Mouse (Mus musculus): ENCODE data around the gene Islr. TPM values are rescaled to one million over a fixed set of nuclear protein-coding genes. Genes with fewer than 3 reads are reported as not detected.

The Islr gene
- total RNA-seq, 2 experiments from 2014 or later, result 58.1 to 77.5 TPM

- no peak for DNase-seq
- intact Hi-C loops (cut with DNase I; ENCODE audit: low total_unique reads), result no loop called here
Measured at GRCm38 (mm10) chr9:58160315-58160714, 43.8 kb downstream of the Islr start.

DNA sequence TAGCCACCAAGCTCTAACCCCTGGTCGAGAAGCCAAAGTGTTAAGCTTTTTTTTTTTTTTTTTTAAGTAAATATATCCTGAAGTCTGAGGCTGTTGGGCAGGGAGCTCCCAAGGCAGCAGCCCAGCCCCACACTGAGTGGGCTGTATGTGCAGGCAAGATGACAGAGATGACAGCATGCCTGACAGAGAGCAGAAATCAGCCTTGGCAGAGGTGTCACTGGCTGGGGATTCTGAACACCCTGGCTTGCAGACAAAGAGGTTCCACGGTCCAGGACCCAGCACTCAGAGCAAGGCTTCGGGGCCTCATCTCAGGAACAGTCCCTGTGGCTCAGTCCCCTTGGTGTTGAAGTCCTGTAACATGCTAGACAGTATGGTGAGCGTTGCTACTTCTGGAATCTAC lies 44.3 kb downstream of the Islr start:
- DNase-seq, result peak; percentile 43
- intact Hi-C loops (cut with DNase I; ENCODE audit: low total_unique reads), result no loop called here

GRCm38 (mm10) chr9:58158541-58159311 lies 45.4 kb downstream of the Islr start:
- intact Hi-C loops (cut with DNase I; ENCODE audit: low total_unique reads), result no loop called here
- DNase-seq, result peak; percentile 72

GRCm38 (mm10) chr9:58157838-58158237 lies 46.3 kb downstream of the Islr start:
- intact Hi-C loops (cut with DNase I; ENCODE audit: low total_unique reads), result no loop called here
- no peak for DNase-seq

- intact Hi-C loops (cut with DNase I; ENCODE audit: low total_unique reads), result no loop called here
- no peak for DNase-seq
Measured at GRCm38 (mm10) chr9:58156819-58157560, 47.1 kb downstream of the Islr start.

- DNase-seq, result peak; percentile 77
- intact Hi-C loops (cut with DNase I; ENCODE audit: low total_unique reads), result no loop called here
Measured at GRCm38 (mm10) chr9:58155366-58155765, 48.7 kb downstream of the Islr start.

DNA sequence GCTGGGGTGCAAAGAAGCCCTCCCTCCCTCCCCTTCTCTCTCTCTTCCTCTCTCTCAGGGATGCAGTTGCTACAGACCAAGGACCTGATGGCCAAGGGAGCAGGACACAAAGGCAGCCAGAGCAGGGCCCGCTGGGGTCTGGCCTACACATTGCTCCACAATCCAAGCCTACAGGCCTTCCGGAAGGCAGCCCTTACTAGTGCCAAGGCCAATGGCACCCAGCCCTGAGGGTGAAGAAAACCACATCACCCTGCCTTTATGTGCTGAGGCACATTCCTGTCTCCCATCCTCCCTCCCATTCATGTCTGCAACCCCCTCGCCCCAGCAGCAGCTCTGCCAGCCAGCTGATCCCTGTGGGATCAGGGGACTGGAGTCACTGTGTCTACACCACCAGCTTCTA lies 51.0 kb downstream of the Islr start:
- DNase-seq, result no peak
- intact Hi-C loops (cut with DNase I; ENCODE audit: low total_unique reads), result no loop called here

DNA sequence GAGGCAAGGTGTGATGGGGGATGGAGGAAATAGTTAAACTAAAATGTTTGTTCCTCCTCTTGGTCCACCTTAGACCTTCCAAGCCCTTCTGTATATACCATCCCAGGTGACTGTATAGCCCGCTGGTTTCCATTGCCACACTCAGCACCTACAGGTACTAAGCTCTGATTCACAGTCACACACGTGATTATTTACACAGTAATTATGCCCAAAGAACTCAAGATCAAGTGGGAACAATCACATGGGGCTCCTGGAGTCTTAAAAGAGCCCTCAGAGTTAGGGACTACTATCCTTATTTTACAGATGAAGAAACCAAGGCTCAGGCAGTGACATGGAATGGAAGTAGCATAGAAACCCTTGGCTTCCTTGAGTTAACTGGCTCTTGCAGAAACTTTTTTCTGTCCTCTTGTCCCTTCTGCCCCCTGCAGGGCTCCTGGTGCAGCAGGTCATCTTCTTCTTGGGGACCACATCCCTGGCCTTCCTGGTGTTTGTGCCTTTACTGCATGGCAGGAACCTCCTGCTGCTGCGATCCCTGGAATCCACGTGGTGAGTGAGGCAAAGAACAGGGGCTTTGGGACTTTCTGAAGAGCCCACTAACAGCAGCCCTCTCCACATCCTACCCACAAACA lies 53.3 kb downstream of the Islr start:
- intact Hi-C loops (cut with DNase I; ENCODE audit: low total_unique reads), result no loop called here
- DNase-seq, result no peak

GRCm38 (mm10) chr9:58148806-58149205 lies 55.3 kb downstream of the Islr start:
- no peak for DNase-seq
- intact Hi-C loops (cut with DNase I; ENCODE audit: low total_unique reads), result no loop called here

DNA sequence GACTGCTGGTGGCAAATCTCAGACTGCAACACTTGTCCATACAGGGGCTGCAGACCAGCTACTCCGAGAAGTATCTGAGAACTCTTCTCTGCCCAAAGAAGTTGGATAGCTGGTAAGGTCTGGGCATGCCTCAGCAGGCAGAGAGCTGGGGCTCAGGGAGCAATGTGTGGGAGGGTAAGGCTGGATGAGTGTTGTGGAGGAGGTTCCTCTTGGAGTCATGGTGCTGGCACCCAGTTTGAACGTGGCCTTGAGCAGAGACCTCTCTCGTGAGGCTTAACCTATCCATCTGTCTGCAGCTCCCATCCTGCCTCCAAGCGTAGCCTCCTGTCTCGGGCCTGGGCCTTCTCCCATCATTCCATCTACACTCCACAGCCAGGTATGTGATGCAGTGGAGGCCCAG lies 58.7 kb downstream of the Islr start:
- DNase-seq, result no peak
- intact Hi-C loops (cut with DNase I; ENCODE audit: low total_unique reads), result no loop called here

- intact Hi-C loops (cut with DNase I; ENCODE audit: low total_unique reads), result no loop called here
- no peak for DNase-seq
Measured at GRCm38 (mm10) chr9:58144664-58145063, 59.4 kb downstream of the Islr start.

- intact Hi-C loops (cut with DNase I; ENCODE audit: low total_unique reads), result no loop called here
- peak; percentile 49 for DNase-seq
Measured at GRCm38 (mm10) chr9:58143419-58143818, 60.7 kb downstream of the Islr start.

GRCm38 (mm10) chr9:58139947-58140346 lies 64.2 kb downstream of the Islr start:
- DNase-seq, result no peak
- intact Hi-C loops (cut with DNase I; ENCODE audit: low total_unique reads), result no loop called here

DNA sequence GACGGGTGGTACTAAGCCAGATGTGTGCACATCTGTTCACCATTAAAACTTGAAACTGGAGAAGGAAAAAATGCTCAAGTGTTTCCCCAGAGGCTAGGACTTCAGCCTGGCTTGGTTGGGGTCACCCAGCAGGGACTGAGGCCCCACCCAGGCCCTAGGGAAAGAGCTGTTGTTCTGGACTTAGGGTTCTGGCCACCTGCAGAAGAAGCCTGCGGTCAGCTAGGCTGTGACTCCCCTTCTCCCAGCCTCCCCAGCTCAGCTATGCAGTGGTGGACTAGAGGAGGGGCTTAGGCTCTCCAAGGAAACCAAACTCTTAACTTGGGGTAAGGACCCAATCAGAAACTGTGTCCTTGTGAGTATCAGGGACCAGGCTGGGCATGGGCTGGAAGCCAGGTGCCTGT lies 68.2 kb downstream of the Islr start:
- no peak for DNase-seq
- intact Hi-C loops (cut with DNase I; ENCODE audit: low total_unique reads), result no loop called here

DNA sequence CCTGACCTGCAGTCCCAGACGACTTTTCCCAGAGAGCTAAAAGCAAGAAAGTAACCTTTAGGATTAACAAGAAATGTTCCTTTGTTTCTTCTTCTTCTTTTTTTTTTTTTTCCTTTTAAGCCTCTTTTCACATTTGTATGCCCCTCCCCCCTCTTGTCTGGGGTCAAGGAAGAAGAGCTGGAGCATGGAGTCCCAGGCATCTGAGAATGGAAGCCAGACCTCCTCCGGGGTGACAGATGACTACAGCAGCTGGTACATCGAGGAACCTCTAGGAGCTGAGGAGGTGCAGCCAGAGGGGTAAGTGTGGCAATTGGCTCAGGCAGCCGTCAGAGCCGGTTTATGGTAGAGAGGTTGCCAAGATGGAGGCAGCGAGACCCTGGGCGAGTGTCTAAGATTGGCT lies 69.2 kb downstream of the Islr start:
- DNase-seq, result no peak
- intact Hi-C loops (cut with DNase I; ENCODE audit: low total_unique reads), result no loop called here

DNA sequence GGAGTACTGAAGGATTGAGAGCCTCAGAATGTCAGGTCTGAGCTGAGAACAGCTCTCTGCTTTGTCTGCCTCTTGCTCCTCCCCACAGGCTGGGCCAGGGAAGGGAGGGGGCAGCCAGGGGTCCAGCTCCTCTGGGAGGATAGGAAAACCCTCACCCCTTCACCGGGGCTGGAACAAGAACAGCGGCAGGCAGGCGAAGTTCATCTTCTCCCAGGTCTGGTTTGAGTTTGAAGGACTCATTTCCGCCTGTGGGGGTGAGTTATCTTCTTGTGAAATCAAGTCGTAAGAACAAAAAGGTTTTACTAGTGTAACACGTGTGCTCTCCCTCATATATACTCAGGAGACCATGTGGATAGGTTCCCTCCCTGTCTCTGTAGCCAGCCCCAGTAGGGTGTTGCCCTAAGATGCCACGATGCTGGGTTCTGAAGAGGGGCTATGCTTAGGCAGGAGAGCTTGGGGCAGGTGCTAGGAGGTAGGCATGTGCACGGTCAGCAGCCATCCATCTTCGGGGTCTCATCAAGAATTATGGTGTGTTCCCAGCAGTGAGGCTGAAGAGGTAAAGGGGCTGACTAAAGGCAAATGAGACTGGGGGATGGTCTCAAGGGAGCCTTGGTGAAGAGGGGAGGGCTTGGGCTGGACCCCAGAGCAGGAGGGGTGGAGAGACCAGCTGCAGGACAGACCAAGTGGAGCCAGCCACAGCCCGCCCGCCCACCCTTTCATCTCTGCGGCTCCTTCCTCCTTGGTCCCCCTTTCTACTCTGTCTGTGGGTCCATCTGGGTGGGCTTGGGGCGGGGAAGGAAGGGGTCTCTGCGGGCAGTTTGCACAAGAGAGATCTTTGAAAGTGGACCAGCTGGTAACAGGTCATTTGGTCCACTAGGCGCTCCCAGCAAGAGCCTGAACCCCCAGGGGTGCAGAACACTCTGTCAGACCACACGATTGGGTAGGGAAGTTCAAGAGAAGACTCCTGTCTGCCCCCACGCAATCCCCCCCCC lies 69.9 kb downstream of the Islr start:
- no peak for DNase-seq
- intact Hi-C loops (cut with DNase I; ENCODE audit: low total_unique reads), result no loop called here

GRCm38 (mm10) chr9:58131735-58132134 lies 72.4 kb downstream of the Islr start:
- no peak for DNase-seq
- intact Hi-C loops (cut with DNase I; ENCODE audit: low total_unique reads), result no loop called here

DNA sequence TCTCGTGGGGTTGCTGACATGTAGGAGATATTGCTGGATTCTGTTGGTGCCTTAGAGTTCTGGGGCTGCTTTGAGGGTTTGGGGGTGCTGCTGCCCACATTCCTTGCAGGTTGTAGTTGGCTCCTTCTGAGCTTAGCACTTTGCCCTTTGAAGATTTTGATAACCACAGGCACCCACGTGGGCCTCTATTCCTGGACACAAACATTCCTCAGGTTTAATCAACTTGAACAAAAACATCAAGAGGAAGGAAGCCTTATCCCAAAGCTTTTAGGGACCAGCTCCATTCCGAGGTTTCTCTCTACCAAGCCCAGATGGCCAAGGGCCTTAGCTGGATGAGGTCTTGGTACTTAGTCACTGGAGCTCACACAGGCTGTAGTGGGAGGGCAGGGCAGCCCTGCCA lies 73.2 kb downstream of the Islr start:
- no peak for DNase-seq
- intact Hi-C loops (cut with DNase I; ENCODE audit: low total_unique reads), result no loop called here

- DNase-seq, result no peak
Measured at GRCm38 (mm10) chr9:58129508-58129907, 74.6 kb downstream of the Islr start.

More at GRCm38 (mm10) chr9:58129508-58129907, 74.6 kb downstream of the Islr start:
- intact Hi-C loops (cut with DNase I; ENCODE audit: low total_unique reads), result no loop called here

Measured in gastrocnemius, postnatal 14 days (tissue).